22 mouse cellular contexts compared by ENCODE assay signal in genomic region chr16:36931976-36932375, GRCm38 (mm10). TPM values are rescaled to one million over a fixed set of nuclear protein-coding genes. Genes with fewer than 3 reads are reported as not detected.
DNase-seq lines count a peak whose midpoint lies in the region; ATAC-seq and TF ChIP-seq lines count a peak whose summit lies in the region.
"Had no signal": no experiment of that assay in that cellular context is flagged by ENCODE, and none has a peak within 500 bp of the region (broad histone marks: within the 10 kb centered on the region; RNA-seq: fewer than 3 reads in every experiment).

No protein-coding gene starts in this region.

- H3K4me3 ChIP-seq in heart, adult 2 months = no peak overlapping the region
- no peak overlapping the region for H3K4me3 ChIP-seq in forebrain, embryonic 12.5 days (replicated peaks)
- H3K4me3 ChIP-seq: erythroblast, embryonic 14.5 days; midbrain, embryonic 13.5 days; myocyte; neural tube, embryonic 15.5 days; stomach, embryonic 15.5 days had no signal

- WGBS in heart, adult 2 months = 73% methylated on average over 3 of the region's 3 CpGs
- 86% methylated on average over 3 of the region's 3 CpGs for WGBS in forebrain, embryonic 12.5 days

- H3K36me3 ChIP-seq in heart, adult 2 months (ENCODE audit: control insufficient read depth, insufficient read depth, low read length) = peaks cover 5% of the 10 kb centered on the region
- peaks cover 63% of the 10 kb centered on the region for H3K36me3 ChIP-seq in forebrain, embryonic 12.5 days (replicated peaks)

- no peak for TF ChIP-seq POLR2A in heart, adult 2 months (IDR thresholded peaks at IDR 0.05; ENCODE audit: insufficient read depth, low read depth, low read length)

- intact Hi-C loops in heart, adult 2 months (cut with DNase I) = loop anchor here (5.0 kb wide), 1 partner anchor 55 kb away; the partner anchor contains the start of genes Eaf2 and Golgb1

- no peak overlapping the region for H3K27ac ChIP-seq in heart, adult 2 months
- no peak overlapping the region for H3K27ac ChIP-seq in forebrain, embryonic 12.5 days
- H3K27ac ChIP-seq: hindbrain, embryonic 14.5 days; midbrain, embryonic 13.5 days; neural tube, embryonic 15.5 days; stomach, embryonic 15.5 days had no signal

- H3K9ac ChIP-seq in heart, adult 2 months (ENCODE audit: low read depth, low read length) = no peak overlapping the region
- no peak overlapping the region for H3K9ac ChIP-seq in forebrain, embryonic 12.5 days
- H3K9ac ChIP-seq: hindbrain, embryonic 14.5 days; midbrain, embryonic 13.5 days; neural tube, embryonic 15.5 days; stomach, embryonic 15.5 days had no signal

- H3K4me2 ChIP-seq in forebrain, embryonic 12.5 days = no peak overlapping the region
- H3K4me2 ChIP-seq: hindbrain, embryonic 14.5 days; midbrain, embryonic 13.5 days; neural tube, embryonic 15.5 days; stomach, embryonic 15.5 days had no signal

- H3K4me1 ChIP-seq in heart, adult 2 months (ENCODE audit: control insufficient read depth, insufficient read depth, low read length) = peaks cover 10% of the 10 kb centered on the region
- H3K4me1 ChIP-seq in forebrain, embryonic 12.5 days = no peaks in the 10 kb centered on the region
- H3K4me1 ChIP-seq: midbrain, embryonic 13.5 days; neural tube, embryonic 15.5 days; stomach, embryonic 15.5 days had no signal

- no peaks in the 10 kb centered on the region for H3K79me2 ChIP-seq in heart, adult 2 months (replicated peaks; ENCODE audit: control insufficient read depth, insufficient read depth, low read length)

- no peak for ATAC-seq in forebrain, embryonic 12.5 days (ENCODE audit: low FRiP score)
- ATAC-seq: forebrain, embryonic 16.5 days; intestine, embryonic 16.5 days; lung, postnatal 0 days; midbrain, embryonic 13.5 days had no signal

- no peak for TF ChIP-seq EP300 in heart, adult 2 months (IDR thresholded peaks at IDR 0.05; ENCODE audit: insufficient read depth, low read depth, low read length)

- DNase-seq in heart, adult 11 months = peak; percentile 61
- no peak for DNase-seq in heart, adult 2 months
- peak; percentile 1 for DNase-seq in hindlimb bud, embryonic 11.5 days (ENCODE audit: extremely low spot score, low read depth, low spot score)
- DNase-seq in thymus, postnatal 0 days (ENCODE audit: low spot score) = peak; percentile 72
- DNase-seq in frontal cortex, postnatal 25 days (ENCODE audit: low spot score in 2 of 2) = no peak
- DNase-seq in lung, postnatal 14 days = no peak
- DNase-seq: adrenal gland, adult 8-10 months; cerebellum, postnatal 10 days; heart, postnatal 36 days; liver; right cerebral cortex, postnatal 14 days had no signal

- H3K27me3 ChIP-seq in heart, adult 2 months (ENCODE audit: control insufficient read depth, insufficient read depth, low read length) = no peaks in the 10 kb centered on the region
- H3K27me3 ChIP-seq in forebrain, embryonic 12.5 days = no peaks in the 10 kb centered on the region
- H3K27me3 ChIP-seq: midbrain, embryonic 13.5 days; neural tube, embryonic 15.5 days; stomach, embryonic 15.5 days had no signal

- TF ChIP-seq CTCF in heart, adult 2 months (IDR thresholded peaks at IDR 0.05) = no peak

- H3K9me3 ChIP-seq in forebrain, embryonic 12.5 days = no peaks in the 10 kb centered on the region
- H3K9me3 ChIP-seq: midbrain, embryonic 13.5 days; neural tube, embryonic 15.5 days; stomach, embryonic 15.5 days had no signal

RNA-seq across cellular contexts. Expression of gene Hcls1, which starts 2.8 kb away (rescaled TPM):
- 1 to 10 TPM; 7.3 to 9.1 TPM for total RNA-seq in heart, adult 2 months (2021)
- 7.2 and 9.3 TPM in 2 replicates for polyA plus RNA-seq in heart, adult 2 months (2012; rRNA removed)
- 144 and 146 TPM in 2 replicates for polyA plus RNA-seq in thymus, postnatal 0 days (2015; fragmentation: Nextera tagmentation; extraction: Ambion mirVana)
- 1.0 and 1.7 TPM in 2 replicates for polyA plus RNA-seq in forebrain, embryonic 12.5 days (2016; fragmentation: Nextera tagmentation; extraction: Ambion mirVana)

RNA-seq across cellular contexts. Expression of gene Golgb1, which starts 57.0 kb away (rescaled TPM):
- 10 to 100 TPM; 41.6 to 52.1 TPM for total RNA-seq in heart, adult 2 months (2021)
- polyA plus RNA-seq in heart, adult 2 months (2012; rRNA removed) = 27.7 and 39.9 TPM in 2 replicates
- polyA plus RNA-seq in thymus, postnatal 0 days (2015; fragmentation: Nextera tagmentation; extraction: Ambion mirVana) = 50.2 and 63.9 TPM in 2 replicates
- 74.7 and 91.1 TPM in 2 replicates for polyA plus RNA-seq in forebrain, embryonic 12.5 days (2016; fragmentation: Nextera tagmentation; extraction: Ambion mirVana)

RNA-seq across cellular contexts. Expression of gene Eaf2, which starts 57.2 kb away (rescaled TPM):
- 1 to 10 TPM; 1.1 TPM for total RNA-seq in heart, adult 2 months (2021)
- 0.23 and 0.85 TPM in 2 replicates for polyA plus RNA-seq in heart, adult 2 months (2012; rRNA removed)
- polyA plus RNA-seq in thymus, postnatal 0 days (2015; fragmentation: Nextera tagmentation; extraction: Ambion mirVana) = 5.3 and 5.8 TPM in 2 replicates
- polyA plus RNA-seq in forebrain, embryonic 12.5 days (2016; fragmentation: Nextera tagmentation; extraction: Ambion mirVana) = 0.59 and 0.98 TPM in 2 replicates
- total RNA-seq: granulocyte monocyte progenitor cell, adult 5-6 weeks had no signal

RNA-seq across cellular contexts. Expression of gene Fbxo40, which starts 58.3 kb away (rescaled TPM):
- total RNA-seq in heart, adult 2 months (2021) = 100 to 1,000 TPM; 191 to 211 TPM
- polyA plus RNA-seq in heart, adult 2 months (2012; rRNA removed) = 66.5 and 115 TPM in 2 replicates
- polyA plus RNA-seq in thymus, postnatal 0 days (2015; fragmentation: Nextera tagmentation; extraction: Ambion mirVana) = 0.27 and 0.36 TPM in 2 replicates
- 0.22 TPM in 1 of 2 replicates, not detected in the other for polyA plus RNA-seq in forebrain, embryonic 12.5 days (2016; fragmentation: Nextera tagmentation; extraction: Ambion mirVana)
- polyA plus RNA-seq: erythroblast, embryonic 14.5 days; intestine, embryonic 16.5 days; midbrain, embryonic 13.5 days had no signal

Comparison
In these comparisons a context has a peak if more than half of its experiments do, and no peak if none do; other contexts are left out.
1. DNase-seq: peak in heart, adult 11 months (single experiment), hindlimb bud, embryonic 11.5 days (single experiment) and thymus, postnatal 0 days (single experiment); none in heart, adult 2 months (0 of 2), frontal cortex, postnatal 25 days (0 of 2) and lung, postnatal 14 days (single experiment).
2. RNA of gene Hcls1, which starts 2.8 kb away (polyA plus RNA-seq): 144 to 146 TPM in thymus, postnatal 0 days; 7.2 to 9.3 TPM in heart, adult 2 months and 1.0 to 1.7 TPM in forebrain, embryonic 12.5 days; every median in the first group is over 10 times any median in the second.